Comparison of ENCODE assay signal across 11 mouse cellular contexts in the genomic region with DNA sequence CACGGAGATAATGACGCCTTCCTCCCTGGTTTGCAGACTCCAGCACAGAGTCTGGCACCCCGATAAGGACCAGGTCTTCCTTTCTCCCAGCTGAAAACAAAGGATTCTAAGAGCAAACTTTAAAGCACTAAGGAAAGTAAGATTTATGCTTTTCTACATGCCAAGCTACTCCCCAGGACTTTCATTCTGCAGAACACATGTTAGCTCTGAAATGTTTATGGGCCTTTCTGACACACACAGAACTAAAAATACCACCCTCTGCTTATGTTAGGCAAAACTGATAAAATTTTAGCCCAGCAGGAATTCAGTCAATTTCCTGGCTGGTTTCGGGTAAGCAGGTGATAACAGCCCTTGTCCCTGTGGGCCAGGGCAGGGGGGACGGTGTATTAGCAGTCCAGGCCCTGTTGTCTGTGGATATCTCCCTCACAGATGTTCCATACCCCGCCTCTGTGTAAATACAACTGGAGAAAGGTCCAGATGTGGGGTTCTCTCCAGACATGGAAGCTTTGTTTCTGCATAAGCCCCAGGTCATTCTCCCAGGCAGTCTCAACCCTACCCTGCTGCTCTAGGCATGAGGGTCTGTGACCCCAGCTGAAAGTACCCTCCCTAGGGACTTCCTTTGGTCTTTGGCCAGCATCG.
DNase-seq lines count a peak whose midpoint lies in the region; ATAC-seq and TF ChIP-seq lines count a peak whose summit lies in the region.
"Had no signal": no experiment of that assay in that cellular context is flagged by ENCODE, and none has a peak within 500 bp of the region (broad histone marks: within the 10 kb centered on the region; RNA-seq: fewer than 3 reads in every experiment).

No protein-coding gene starts in this region.

- H3K27ac ChIP-seq in heart, embryonic 11.5 days (ENCODE audit: low read depth, low read length), result peak overlapping the region; percentile 46; the same call in 1 of the 2 replicates
- peak overlapping the region; percentile 40; the same call in 1 of the 2 replicates for H3K27ac ChIP-seq in kidney, postnatal 0 days
- no peak overlapping the region for H3K27ac ChIP-seq in kidney, adult 2 months (ENCODE audit: insufficient read depth, low read depth, low read length)
- peak overlapping the region; percentile 29; the same call in 1 of the 2 replicates for H3K27ac ChIP-seq in intestine, embryonic 15.5 days
- H3K27ac ChIP-seq in stomach, embryonic 15.5 days, result peak overlapping the region; percentile 31; the same call in 1 of the 2 replicates

- no peak for TF ChIP-seq CTCF in kidney, postnatal 0 days (IDR thresholded peaks at IDR 0.05; ENCODE audit: low read depth)
- TF ChIP-seq CTCF in kidney, adult 2 months (conservative IDR thresholded peaks at IDR 0.05; ENCODE audit: insufficient read depth, insufficient read length, low read depth, low read length), result no peak

- H3K4me1 ChIP-seq in heart, embryonic 11.5 days (ENCODE audit: control insufficient read depth, insufficient read depth, low read length), result peaks cover 15% of the 10 kb centered on the region
- H3K4me1 ChIP-seq in kidney, postnatal 0 days (replicated peaks; ENCODE audit: insufficient read depth, low read length), result 0 out of 2 replicates have a peak, but pooled peaks cover 7% of the 10 kb centered on the region
- no peaks in the 10 kb centered on the region for H3K4me1 ChIP-seq in kidney, adult 2 months (ENCODE audit: control insufficient read depth, insufficient read depth, low read length)
- H3K4me1 ChIP-seq in intestine, embryonic 15.5 days (replicated peaks), result peaks cover 7% of the 10 kb centered on the region; the same call in 1 of the 2 replicates
- peaks cover 7% of the 10 kb centered on the region; the same call in 1 of the 2 replicates for H3K4me1 ChIP-seq in stomach, embryonic 15.5 days

- no peak overlapping the region for H3K4me2 ChIP-seq in heart, embryonic 11.5 days
- H3K4me2 ChIP-seq in kidney, postnatal 0 days (ENCODE audit: low read length), result no peak overlapping the region
- no peak overlapping the region for H3K4me2 ChIP-seq in intestine, embryonic 15.5 days (replicated peaks)
- H3K4me2 ChIP-seq in stomach, embryonic 15.5 days, result no peak overlapping the region

- ATAC-seq in heart, embryonic 11.5 days (replicated peaks; ENCODE audit: insufficient number of reproducible peaks, low FRiP score, low TSS enrichment), result peak; percentile 64; the same call in 1 of the 2 replicates
- ATAC-seq in kidney, postnatal 0 days (replicated peaks; ENCODE audit: low FRiP score, low read depth), result no peak
- 0 out of 2 replicates have a peak, but pooled peaks have one; percentile 15 for ATAC-seq in intestine, embryonic 15.5 days
- ATAC-seq in stomach, embryonic 15.5 days (ENCODE audit: insufficient read depth, low FRiP score, low read depth), result no peak; the same call in 1 of the 2 replicates
- ATAC-seq: liver, postnatal 0 days had no signal

- no peaks in the 10 kb centered on the region for H3K9me3 ChIP-seq in heart, embryonic 11.5 days (replicated peaks; ENCODE audit: control insufficient read depth, low read length)
- no peaks in the 10 kb centered on the region for H3K9me3 ChIP-seq in kidney, postnatal 0 days (replicated peaks; ENCODE audit: low read length)
- H3K9me3 ChIP-seq in intestine, embryonic 15.5 days, result no peaks in the 10 kb centered on the region
- H3K9me3 ChIP-seq in stomach, embryonic 15.5 days, result no peaks in the 10 kb centered on the region

- no peak overlapping the region for H3K4me3 ChIP-seq in heart, embryonic 11.5 days (ENCODE audit: low read depth, low read length)
- no peak overlapping the region for H3K4me3 ChIP-seq in kidney, postnatal 0 days (replicated peaks; ENCODE audit: low read depth, low read length)
- H3K4me3 ChIP-seq in kidney, adult 2 months (ENCODE audit: insufficient read depth, low read depth, low read length), result no peak overlapping the region
- no peak overlapping the region for H3K4me3 ChIP-seq in intestine, embryonic 15.5 days (replicated peaks)
- H3K4me3 ChIP-seq in stomach, embryonic 15.5 days (replicated peaks), result no peak overlapping the region

- H3K36me3 ChIP-seq in heart, embryonic 11.5 days (ENCODE audit: control insufficient read depth, insufficient read depth, low read length), result no peaks in the 10 kb centered on the region
- no peaks in the 10 kb centered on the region for H3K36me3 ChIP-seq in kidney, postnatal 0 days (ENCODE audit: insufficient read depth, low read length)
- H3K36me3 ChIP-seq in kidney, adult 2 months (ENCODE audit: control insufficient read depth, insufficient read depth, low read length), result no peaks in the 10 kb centered on the region
- H3K36me3 ChIP-seq in intestine, embryonic 15.5 days, result no peaks in the 10 kb centered on the region
- H3K36me3 ChIP-seq in stomach, embryonic 15.5 days, result no peaks in the 10 kb centered on the region

- intact Hi-C loops in heart, postnatal 14 days (cut with DNase I), result no loop called here

- no peak overlapping the region for H3K9ac ChIP-seq in heart, embryonic 11.5 days (ENCODE audit: low read depth, low read length)
- H3K9ac ChIP-seq in kidney, postnatal 0 days (ENCODE audit: low read depth, low read length), result no peak overlapping the region
- no peak overlapping the region for H3K9ac ChIP-seq in intestine, embryonic 15.5 days
- H3K9ac ChIP-seq in stomach, embryonic 15.5 days, result no peak overlapping the region
- H3K9ac ChIP-seq: liver, postnatal 0 days had no signal

- no peak for TF ChIP-seq POLR2A in kidney, adult 2 months (IDR thresholded peaks at IDR 0.05; ENCODE audit: low read depth, low read length)

- 32% methylated on average over 7 of the region's 7 CpGs for WGBS in heart, embryonic 11.5 days (ENCODE audit: insufficient replicate concordance)
- 43% methylated on average over 7 of the region's 7 CpGs for WGBS in kidney, postnatal 0 days
- WGBS in kidney, adult 2 months, result 69% methylated on average over 7 of the region's 7 CpGs
- WGBS in intestine, embryonic 15.5 days, result 32% methylated on average over 7 of the region's 7 CpGs
- 36% methylated on average over 7 of the region's 7 CpGs for WGBS in stomach, embryonic 15.5 days

- H3K27me3 ChIP-seq in heart, embryonic 11.5 days (ENCODE audit: control insufficient read depth, insufficient read depth, low read length), result no peaks in the 10 kb centered on the region
- no peaks in the 10 kb centered on the region for H3K27me3 ChIP-seq in kidney, postnatal 0 days (ENCODE audit: insufficient read depth, low read length)
- H3K27me3 ChIP-seq in kidney, adult 2 months (replicated peaks; ENCODE audit: control insufficient read depth, insufficient read depth, low read length), result no peaks in the 10 kb centered on the region
- H3K27me3 ChIP-seq in intestine, embryonic 15.5 days (replicated peaks), result no peaks in the 10 kb centered on the region
- no peaks in the 10 kb centered on the region for H3K27me3 ChIP-seq in stomach, embryonic 15.5 days (replicated peaks)

- DNase-seq in heart, postnatal 14 days, result no peak
- peak; percentile 84 for DNase-seq in kidney, postnatal 0 days (ENCODE audit: low spot score)
- DNase-seq in kidney, adult 2 months, result no peak
- no peak for DNase-seq in right cerebral cortex, postnatal 25 days
- DNase-seq: kidney, adult 18-20 months; layer of hippocampus, postnatal 36 days; liver, postnatal 0 days; thymus, postnatal 25 days had no signal

Comparison
In these comparisons a context has a peak if more than half of its experiments do, and no peak if none do; other contexts are left out.
1. ATAC-seq: peak in heart, embryonic 11.5 days (single experiment) and intestine, embryonic 15.5 days (single experiment); none in kidney, postnatal 0 days (single experiment) and stomach, embryonic 15.5 days (single experiment).